Mouse (Mus musculus) right cerebral cortex, postnatal 36 days (tissue): Measurements from ENCODE around the gene Man2a2.
"Not testable (repeated sequence)": the region's sequence is repeated elsewhere in the genome, so short reads cannot be mapped to it uniquely, and the experiment has no call there.

ENCODE experiments used
- DNase-seq, 2 experiments: peaks; one replicate each; pipeline ENCODE4 v3.0.0; 2022; ENCODE audit warnings: low spot score in 2 of 2, mixed read lengths in 1 of 2

Man2a2 gene

DNA sequence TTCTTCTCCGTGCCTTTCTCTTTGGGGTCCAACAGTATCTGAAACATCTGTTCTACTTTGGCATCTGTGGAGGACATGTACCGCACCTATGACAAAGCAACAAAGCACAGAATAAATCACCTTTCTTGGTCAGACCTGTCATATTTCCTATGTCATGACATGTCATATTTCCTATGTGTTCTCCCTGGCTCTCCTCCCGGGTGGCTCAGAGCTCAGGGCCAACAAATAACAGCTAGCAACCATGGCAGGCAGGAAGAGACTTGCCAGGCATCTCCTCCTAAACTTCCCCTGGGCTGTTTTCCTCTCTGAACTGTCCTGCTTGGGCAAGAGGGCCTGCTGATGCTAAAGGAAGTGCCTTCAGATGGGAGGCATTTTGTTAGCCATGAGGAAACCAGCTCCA lies 34.2 kb downstream of the Man2a2 start:
- DNase-seq: no peak

DNA sequence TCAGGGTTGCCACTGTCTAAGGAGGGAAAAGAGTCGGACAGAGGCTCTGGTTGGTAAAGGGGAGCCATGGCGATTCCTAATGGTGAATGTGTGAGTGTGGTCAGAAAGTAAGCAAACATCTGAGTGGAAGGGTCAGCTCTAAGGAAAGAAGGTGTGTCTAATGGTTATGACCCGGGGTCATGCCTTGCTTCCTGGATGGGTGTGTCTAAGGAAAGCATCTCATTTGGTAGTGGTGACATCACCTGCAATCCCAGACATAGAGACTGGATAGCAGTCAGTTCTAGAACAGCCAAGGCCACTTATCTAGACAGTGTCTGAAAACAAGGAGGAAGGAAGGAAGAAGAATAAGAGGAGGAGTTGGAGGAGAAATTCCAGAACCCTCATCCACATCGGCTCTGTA lies 36.3 kb downstream of the Man2a2 start:
- no peak for DNase-seq

DNA sequence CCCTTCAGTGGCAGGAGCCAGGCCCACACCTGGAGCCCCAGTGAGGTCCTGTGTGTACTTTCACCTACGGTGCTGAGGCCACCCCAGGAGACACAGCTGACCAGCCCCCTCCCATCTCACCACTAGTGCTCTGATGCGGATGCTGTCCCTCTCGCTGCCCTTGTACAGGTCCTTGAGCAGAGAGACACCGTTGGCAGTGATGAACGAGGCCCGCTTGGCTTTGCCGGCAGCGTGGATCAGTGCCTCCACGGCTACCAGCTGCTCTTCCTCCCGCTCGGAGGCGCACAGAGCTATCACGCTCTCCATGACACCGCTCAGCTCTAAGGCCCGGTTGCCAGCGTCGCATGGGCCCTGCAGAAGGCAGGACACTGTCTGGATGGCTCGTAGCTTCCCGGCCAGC lies 39.7 kb downstream of the Man2a2 start:
- no peak for DNase-seq

DNA sequence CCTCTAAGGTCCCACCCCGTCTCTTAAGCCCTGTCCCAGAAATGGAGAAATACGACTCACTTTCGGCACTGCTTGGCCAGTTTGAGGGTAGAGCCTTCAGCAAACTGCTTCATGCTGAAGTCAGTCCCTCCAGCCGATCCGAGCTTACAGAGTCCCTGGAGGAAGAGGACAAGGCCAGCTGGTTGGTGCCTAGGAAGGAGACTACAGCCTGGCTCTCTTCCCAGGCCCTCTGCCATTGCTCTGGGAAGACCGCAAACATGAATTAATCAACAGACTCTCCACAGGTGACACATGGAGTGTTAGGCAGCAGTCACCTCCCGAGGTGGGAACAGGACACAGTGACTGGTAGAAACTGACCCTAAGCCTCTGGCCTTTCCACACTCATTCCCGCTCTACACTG lies 40.9 kb downstream of the Man2a2 start:
- DNase-seq: no peak

DNA sequence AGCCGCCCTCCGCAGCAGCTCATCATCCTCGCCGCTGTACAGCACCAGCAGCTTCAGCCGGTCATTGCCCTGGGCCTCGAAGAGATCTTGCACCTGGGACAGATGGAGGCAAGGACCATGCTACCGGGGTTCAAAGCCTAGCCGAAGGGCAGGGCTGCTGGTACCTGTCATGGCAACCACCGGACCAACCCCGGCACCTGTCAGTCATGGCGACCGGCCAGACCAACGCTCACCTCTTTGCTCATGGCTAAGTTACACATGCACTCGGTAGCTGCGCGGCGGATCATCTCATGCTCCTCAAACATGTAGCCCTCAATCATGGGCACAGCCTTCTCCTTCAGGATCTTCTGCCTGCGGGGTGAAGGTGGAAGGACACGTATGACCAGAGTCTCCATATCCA lies 45.1 kb downstream of the Man2a2 start:
- no peak for DNase-seq

DNA sequence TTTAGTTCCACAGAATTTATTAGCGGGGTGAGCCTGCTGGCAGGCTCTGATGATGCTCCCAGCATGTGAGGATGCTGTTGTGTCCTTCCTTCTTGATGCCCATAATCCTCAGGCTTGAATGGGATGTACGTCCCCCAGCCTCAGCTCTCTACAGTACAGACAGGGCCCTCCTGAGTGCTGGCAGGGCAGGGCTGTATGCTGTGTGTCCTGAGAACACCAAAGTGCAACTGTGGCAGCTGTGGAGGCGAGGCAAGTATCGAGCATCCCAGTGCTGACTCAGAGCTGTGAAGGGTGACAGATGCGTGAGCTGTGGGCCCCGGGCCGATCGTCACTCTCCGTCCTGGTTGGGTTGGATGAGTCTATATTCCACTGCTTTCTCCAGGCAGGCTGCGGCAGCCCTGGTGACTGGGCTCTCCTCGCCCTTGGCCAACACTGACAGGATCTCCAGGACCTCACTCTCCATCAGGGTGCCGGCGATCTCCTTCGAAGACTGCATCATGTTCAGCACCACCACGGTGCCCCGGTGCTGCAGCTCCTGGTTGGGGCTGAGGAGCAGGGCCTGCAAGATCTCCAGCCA lies 45.8 kb downstream of the Man2a2 start:
- DNase-seq: no peak

DNA sequence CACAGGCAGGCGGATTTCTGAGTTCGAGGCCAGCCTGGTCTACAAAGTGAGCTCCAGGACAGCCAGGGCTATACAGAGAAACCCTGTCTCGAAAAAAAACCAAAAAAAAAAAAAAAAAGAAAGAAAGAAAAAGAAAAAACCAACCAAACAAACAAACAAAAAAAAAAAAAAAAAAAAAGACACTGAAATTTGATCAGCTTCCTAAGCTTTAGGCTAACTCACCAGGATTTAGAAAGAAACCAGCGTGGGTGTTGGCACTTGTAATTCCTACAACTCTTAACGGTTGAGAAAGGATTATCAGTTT lies 46.4 kb downstream of the Man2a2 start:
- not testable (repeated sequence) for DNase-seq

DNA sequence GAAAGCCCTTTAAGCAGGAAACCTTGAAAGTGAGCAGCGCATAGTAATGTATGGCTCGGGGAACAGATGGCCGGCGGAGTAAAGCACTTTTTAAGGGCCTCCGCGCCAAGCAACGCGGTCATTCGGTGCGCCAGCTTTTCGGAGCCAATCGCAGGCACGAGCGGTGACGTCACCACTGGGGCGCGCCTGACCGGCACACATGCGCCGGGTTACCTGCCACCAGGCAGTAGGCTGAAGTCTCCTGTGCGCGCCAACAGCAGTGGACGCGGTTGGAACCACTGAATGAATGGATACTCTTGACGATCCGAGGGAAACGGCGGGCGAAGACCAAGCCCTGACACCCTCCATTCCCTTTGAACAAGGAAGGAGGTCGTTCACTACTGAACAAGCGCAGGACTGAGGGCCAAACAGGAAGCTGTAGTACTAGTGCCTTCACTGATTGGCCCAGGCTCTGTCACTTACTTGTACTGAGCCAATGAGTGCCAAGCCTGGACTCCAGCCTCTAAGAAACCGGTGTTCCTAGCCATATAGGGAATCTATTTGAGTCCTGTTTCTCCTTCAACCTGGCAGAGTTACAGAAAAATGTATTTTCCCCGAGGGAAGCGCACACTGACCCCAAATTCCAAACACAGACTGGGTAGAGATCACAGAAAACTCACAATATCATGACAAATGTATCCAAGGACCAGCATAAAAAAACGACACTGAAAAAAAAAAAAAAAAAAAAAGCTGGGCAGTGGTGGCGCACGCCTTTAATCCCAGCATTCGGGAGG lies 46.9 kb downstream of the Man2a2 start, which contains the start of gene Rccd1:
Rccd1 (minus strand) TSS at position 412 of the 773 bp plus-strand sequence.
- DNase-seq: peak; percentile 93 to 95

DNA sequence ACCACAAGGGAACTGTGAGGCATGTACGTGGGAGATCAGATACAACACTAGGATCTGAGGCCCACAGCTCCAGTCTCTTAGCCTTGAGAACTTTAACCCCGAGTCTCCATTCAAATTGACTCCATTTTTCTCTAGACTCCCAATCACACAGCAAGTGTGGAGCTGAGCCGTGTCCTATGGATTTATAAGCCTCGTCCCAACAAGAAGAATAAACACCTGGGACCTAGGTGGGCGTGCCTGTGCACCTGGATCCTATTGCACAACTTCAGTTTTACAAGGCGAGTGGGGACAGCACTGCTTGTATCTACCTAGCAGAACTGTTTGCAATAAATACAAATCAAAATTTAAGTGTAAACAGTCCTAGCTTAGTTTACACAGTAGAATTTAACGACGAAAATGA lies 47.8 kb downstream of the Man2a2 start:
- no peak for DNase-seq

DNA sequence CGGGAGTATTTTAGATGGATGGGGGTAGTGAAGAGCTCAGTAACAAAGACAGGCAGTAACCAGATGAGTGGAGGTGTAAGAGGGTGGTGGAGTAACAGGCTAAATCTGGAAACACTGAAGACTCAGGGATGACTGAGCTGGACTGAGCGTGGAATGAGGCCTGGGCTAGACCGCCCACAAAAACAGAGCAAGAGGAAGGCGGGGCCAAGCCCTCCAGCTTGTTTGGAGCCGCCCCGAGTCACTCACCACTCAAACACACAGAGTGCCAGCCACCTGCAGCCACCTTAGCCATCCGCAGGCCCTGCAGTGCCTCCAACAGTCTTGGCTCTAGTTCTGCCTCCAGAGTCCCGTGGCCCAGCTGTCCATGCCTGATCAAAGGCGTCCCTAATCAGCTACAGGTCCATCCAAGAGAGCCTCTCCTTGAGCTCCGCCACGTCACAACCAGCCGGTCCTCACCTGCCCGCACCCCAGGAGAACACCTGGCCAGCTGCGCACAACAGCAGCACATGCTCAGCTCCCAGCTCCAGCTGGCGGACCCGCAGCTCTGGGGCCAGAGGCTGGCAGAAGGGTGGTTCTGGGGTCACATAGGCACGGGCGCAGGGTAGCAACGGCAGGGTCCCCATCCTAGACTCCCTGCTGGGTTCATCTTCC lies 51.2 kb downstream of the Man2a2 start:
- DNase-seq: no peak

DNA sequence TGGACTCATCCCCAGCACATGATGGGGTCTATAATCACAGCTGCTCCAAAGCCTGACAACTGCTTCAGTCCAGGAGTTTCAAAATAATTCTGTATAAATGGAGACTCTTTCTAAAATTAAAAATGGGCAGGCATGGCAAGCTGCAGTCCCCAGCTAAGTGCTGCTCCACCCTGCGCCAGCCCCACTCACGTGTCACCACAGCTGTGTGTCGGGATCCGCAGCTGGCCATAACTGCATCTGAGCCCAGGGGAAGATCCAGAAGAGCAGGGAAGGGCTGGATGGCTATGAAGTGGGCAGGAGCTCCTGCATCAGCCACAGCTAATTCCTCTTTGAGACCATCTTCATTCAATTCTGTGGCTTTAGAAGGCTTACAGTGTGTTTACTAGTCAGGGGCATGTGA lies 52.5 kb downstream of the Man2a2 start:
- DNase-seq: no peak

DNA sequence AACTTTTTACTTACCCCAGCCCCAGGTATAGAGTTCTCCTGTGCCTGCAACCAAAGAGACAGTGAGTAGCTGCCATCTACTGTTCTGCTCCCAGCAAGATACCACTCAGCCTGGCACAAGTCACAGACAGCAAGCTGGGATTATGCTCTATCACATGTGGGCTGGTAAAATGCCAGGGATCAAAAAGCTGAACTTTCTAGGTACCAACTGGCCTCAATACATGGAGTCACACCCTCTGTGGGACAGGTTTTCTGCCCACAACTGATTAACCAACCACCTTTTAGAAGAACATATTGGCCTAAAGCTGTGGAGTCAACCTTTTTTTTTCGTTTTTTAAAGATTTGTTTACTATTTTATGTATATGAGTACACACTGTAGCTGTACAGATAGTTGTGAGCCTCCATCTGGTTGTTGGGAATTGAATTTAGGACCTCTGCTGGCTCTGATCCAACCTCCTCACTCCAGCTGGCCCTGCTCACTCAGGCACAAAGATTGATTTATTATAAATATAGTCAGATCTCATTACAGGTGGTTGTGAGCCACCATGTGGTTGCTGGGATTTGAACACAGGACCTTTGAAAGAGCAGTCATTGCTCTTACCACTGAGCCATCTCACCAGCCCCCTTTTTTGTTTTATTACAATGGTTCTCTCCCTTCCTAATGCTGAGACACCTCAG lies 53.6 kb downstream of the Man2a2 start:
- no peak for DNase-seq

DNA sequence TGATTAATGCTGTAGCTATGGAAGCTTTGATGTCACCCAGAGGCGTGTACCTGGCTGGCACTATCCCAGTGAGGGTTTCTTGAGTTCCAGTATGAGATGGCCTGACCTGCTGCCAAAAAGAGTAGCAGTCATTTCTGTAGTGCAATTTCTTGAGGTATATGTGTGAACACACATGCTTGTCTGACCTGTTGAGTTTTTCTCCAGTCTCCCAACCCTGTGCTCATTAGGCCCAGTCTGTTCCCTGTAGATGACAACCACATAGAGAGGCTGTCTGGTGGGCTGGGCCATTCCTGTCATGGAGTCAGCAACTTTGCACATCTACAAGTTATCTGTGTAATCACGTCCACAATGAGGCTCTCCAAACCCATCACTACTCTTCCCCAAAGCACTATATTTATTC lies 55.4 kb downstream of the Man2a2 start:
- DNase-seq: no peak

DNA sequence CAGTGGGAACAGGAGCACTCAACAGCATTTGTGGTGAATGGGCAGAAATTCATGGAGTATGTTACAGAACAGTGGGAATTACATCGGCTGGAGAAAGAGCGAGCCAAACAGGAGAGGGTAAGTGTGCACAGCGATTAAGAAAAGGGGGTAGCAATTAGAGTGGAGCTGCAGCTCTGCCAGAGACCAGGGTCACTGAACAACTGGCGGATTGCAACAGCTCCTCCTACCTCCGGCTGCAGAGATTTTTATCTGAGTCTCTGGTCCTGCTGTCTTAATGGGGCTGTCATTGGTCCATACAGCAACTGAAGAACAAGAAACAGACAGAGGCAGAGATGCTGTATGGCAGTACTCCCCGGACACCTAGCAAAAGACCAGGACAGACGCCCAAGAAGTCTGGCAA lies 60.4 kb downstream of the Man2a2 start:
- no peak for DNase-seq

DNA sequence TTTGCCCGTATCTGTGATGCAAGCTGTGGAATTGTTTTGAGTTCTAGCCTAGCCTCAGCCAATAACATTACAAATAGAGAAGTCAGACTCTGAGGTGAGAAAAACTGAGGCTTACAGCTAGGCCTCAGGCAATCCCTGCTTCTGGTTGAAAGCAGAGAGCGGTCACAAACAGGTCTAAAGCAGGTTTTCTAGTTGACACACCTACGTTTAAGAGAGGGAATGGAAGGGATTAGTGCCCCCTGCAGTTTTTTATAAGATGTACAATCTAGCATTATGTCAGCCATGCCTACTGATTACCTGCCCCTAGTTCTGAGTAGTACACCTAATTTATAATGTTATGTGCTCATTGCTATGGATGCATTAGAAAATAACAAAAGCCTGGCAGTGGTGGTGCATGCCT lies 63.4 kb downstream of the Man2a2 start:
- no peak for DNase-seq

DNA sequence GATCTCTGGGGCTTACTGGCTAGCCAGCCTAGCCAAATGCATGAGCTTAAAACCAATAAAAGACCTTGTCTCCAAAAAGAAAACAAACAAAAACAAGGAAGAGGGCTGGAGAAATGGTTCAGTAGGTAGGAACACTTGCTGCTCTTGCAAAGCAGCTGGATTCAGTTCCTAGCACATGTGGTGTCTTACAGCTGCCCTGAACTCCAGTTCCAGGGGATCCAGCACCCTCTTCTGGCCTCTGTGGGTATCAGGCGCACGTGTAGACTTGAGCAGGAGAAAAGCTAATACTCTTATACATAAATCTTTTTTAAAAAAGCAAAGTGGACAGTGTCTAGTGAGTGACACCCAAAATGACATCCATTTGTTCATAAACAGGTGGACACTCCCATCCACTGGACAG lies 69.7 kb downstream of the Man2a2 start:
- DNase-seq: no peak

DNA sequence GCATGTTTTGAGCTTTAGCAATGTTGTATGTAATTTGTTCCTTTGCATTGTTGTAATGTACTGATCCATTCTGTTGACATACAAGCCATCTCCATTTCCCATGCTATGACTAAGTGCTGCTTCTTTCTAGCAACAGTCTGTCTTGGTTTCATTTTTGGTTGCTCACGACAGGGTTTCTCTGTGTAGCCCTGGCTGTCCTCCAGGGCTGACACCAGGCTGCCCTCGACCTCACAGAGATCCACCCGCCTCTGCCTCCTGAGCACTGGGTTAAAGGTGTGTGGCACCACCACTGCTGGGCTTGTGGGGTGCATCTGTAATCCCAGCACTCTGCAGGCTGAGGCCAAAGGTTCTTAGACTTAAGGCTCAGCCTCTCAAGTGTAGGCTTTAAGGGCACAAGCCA lies 71.6 kb downstream of the Man2a2 start:
- no peak for DNase-seq
